Mouse (Mus musculus) olfactory bulb, adult 2 months (tissue): Measurements from ENCODE around the gene Natd1. TPM values are rescaled to one million over a fixed set of nuclear protein-coding genes. Genes with fewer than 3 reads are reported as not detected.
"Not testable (repeated sequence)": the region's sequence is repeated elsewhere in the genome, so short reads cannot be mapped to it uniquely, and the experiment has no call there.

Experiments
- H3K27ac ChIP-seq: fragments of 200-500 bp; 2 replicates; pipeline ENCODE4 v1.5.1; 2012; ENCODE audit warnings: low read depth, low read length; ENCODE audit not compliant: insufficient read depth
- H3K4me1 ChIP-seq: fragments of 200-500 bp; 2 replicates; pipeline ENCODE4 v1.6.1; 2012; ENCODE audit warnings: low read length; ENCODE audit not compliant: control insufficient read depth, insufficient read depth
- H3K4me3 ChIP-seq: fragments of 200-500 bp; 2 replicates; pipeline ENCODE4 v1.5.1; 2012; ENCODE audit warnings: mild to moderate bottlenecking, low read depth, low read length, moderate library complexity; ENCODE audit not compliant: insufficient read depth
- CTCF ChIP-seq: fragments of 200-500 bp; IDR thresholded peaks from 2 replicates; pipeline ENCODE4 v1.5.1; 2012; ENCODE audit warnings: low read depth, mild to moderate bottlenecking, low read length, moderate library complexity; ENCODE audit not compliant: insufficient read depth
- POLR2A ChIP-seq: fragments of 200-500 bp; IDR thresholded peaks from 2 replicates; pipeline ENCODE4 v1.6.1; 2012; ENCODE audit warnings: mild to moderate bottlenecking, low read depth, low read length, moderate library complexity; ENCODE audit not compliant: insufficient read depth
- WGBS: fragments of 180-500 bp; shearing (Covaris S2); methylation state at CpG from one replicate; pipeline ENCODE4 v1.1.7; 2018; 5-methylcytosine and 5-hydroxymethylcytosine counted together
- polyA plus RNA-seq: library from polyadenylated mRNA; stranded (reverse); fragments of >200 nt; gene quantifications from 2 replicates; pipeline ENCODE4 v1.2.4, GENCODE M21; 2012; ENCODE audit warnings: low replicate concordance; ENCODE audit not compliant: missing spikeins, insufficient read depth, insufficient read length

Natd1 gene
- polyA plus RNA-seq, 1 experiment = not detected

- no peak overlapping the region for H3K27ac ChIP-seq
- TF ChIP-seq POLR2A = no peak
- TF ChIP-seq CTCF = no peak
- H3K4me3 ChIP-seq = no peak overlapping the region
- WGBS = 76% methylated on average over 4 of the region's 4 CpGs
- peaks cover 6% of the 10 kb centered on the region; the same call in 1 of the 2 replicates for H3K4me1 ChIP-seq
Measured at GRCm38 (mm10) chr11:60880559-60880958, 34.0 kb downstream of the Natd1 start.

- Histone ChIP-seq H3K27ac (peak overlapping the region; percentile 85), H3K4me1 (peaks cover 9% of the 10 kb centered on the region), H3K4me3 (peak overlapping the region; percentile 82)
- 2% methylated on average over 11 of the region's 11 CpGs for WGBS
- peak; percentile 32; the same call in 1 of the 2 replicates for TF ChIP-seq CTCF
- TF ChIP-seq POLR2A = no peak
Measured at GRCm38 (mm10) chr11:60879423-60879822, 35.1 kb downstream of the Natd1 start.

- peaks cover 16% of the 10 kb centered on the region for H3K4me1 ChIP-seq
- TF ChIP-seq CTCF = no peak
- peak; percentile 35 for TF ChIP-seq POLR2A
- H3K4me3 ChIP-seq = peak within 1 kb of the TSS; percentile 98
- under 1% methylated on average over 62 of the region's 62 CpGs for WGBS
- H3K27ac ChIP-seq = peak within 1 kb of the TSS; percentile 85
Measured at GRCm38 (mm10) chr11:60878675-60879294, 35.8 kb downstream of the Natd1 start, which contains the start of gene Tmem11. TSS of gene Tmem11 (minus strand) at chr11:60879272.

GRCm38 (mm10) chr11:60878056-60878612 lies 36.4 kb downstream of the Natd1 start:
- WGBS = under 1% methylated on average over 52 of the region's 52 CpGs
- peak overlapping the region; percentile 98 for H3K4me3 ChIP-seq

GRCm38 (mm10) chr11:60873101-60873500 lies 41.4 kb downstream of the Natd1 start:
- H3K27ac ChIP-seq = no peak overlapping the region
- H3K4me1 ChIP-seq = peaks cover 19% of the 10 kb centered on the region
- no peak for TF ChIP-seq POLR2A
- no peak for TF ChIP-seq CTCF
- 60% methylated on average over 6 of the region's 6 CpGs for WGBS
- no peak overlapping the region for H3K4me3 ChIP-seq

More at GRCm38 (mm10) chr11:60878056-60878612, 36.4 kb downstream of the Natd1 start:
- TF ChIP-seq POLR2A = no peak
- no peak for TF ChIP-seq CTCF
- Histone ChIP-seq H3K4me1 (peaks cover 18% of the 10 kb centered on the region), H3K27ac (peak overlapping the region; percentile 66)

- WGBS = 82% methylated on average over 4 of the region's 4 CpGs
- no peak overlapping the region for H3K27ac ChIP-seq
- TF ChIP-seq CTCF = no peak
- TF ChIP-seq POLR2A = no peak
Measured at GRCm38 (mm10) chr11:60871409-60871808, 43.1 kb downstream of the Natd1 start.

GRCm38 (mm10) chr11:60869471-60869870 lies 45.1 kb downstream of the Natd1 start:
- not testable (repeated sequence) for H3K4me3 ChIP-seq, H3K27ac ChIP-seq
- peaks cover 15% of the 10 kb centered on the region for H3K4me1 ChIP-seq
- 99% methylated on average over 6 of the region's 6 CpGs for WGBS

More at GRCm38 (mm10) chr11:60871409-60871808, 43.1 kb downstream of the Natd1 start:
- Histone ChIP-seq H3K4me3 (no peak overlapping the region), H3K4me1 (peaks cover 19% of the 10 kb centered on the region)

GRCm38 (mm10) chr11:60867904-60868303 lies 46.6 kb downstream of the Natd1 start:
- 61% methylated on average over 8 of the region's 8 CpGs for WGBS
- Histone ChIP-seq H3K4me1 (peaks cover 5% of the 10 kb centered on the region; the same call in 1 of the 2 replicates), H3K4me3 (no peak overlapping the region), H3K27ac (no peak overlapping the region)
- no peak for TF ChIP-seq CTCF
- TF ChIP-seq POLR2A = no peak

GRCm38 (mm10) chr11:60867456-60867855 lies 47.1 kb downstream of the Natd1 start:
- WGBS = 56% methylated on average over 3 of the region's 3 CpGs
- H3K4me1 ChIP-seq = peaks cover 5% of the 10 kb centered on the region; the same call in 1 of the 2 replicates
- no peak for TF ChIP-seq POLR2A
- no peak for TF ChIP-seq CTCF
- no peak overlapping the region for H3K27ac ChIP-seq
- no peak overlapping the region for H3K4me3 ChIP-seq

- H3K4me1 ChIP-seq = peaks cover 5% of the 10 kb centered on the region; the same call in 1 of the 2 replicates
- H3K4me3 ChIP-seq = no peak overlapping the region
- 42% methylated on average over 2 of the region's 2 CpGs for WGBS
- H3K27ac ChIP-seq = no peak overlapping the region
- TF ChIP-seq POLR2A (no peak), CTCF (no peak)
Measured at GRCm38 (mm10) chr11:60866021-60866420, 48.5 kb downstream of the Natd1 start.
